Mouse (Mus musculus): ENCODE data around the gene Gdpgp1. TPM values are rescaled to one million over a fixed set of nuclear protein-coding genes. Genes with fewer than 3 reads are reported as not detected.

Gene Gdpgp1
- polyA plus RNA-seq (2015; fragmentation: Nextera tagmentation; extraction: Ambion mirVana), result 3.5 and 4.0 TPM in 2 replicates

GRCm38 (mm10) chr7:80232489-80233029 is at the start of gene Gdpgp1, which contains the start of gene Cib1:
Gdpgp1 (plus strand) TSS chr7:80232865.
Cib1 (minus strand) TSS chr7:80232813.
- under 1% methylated on average over 55 of the region's 56 CpGs for WGBS
- Histone ChIP-seq H3K4me3 (ENCODE audit: low read length) (peak within 1 kb of the TSS; percentile 70), H3K4me1 (ENCODE audit: insufficient read depth, low read length) (peaks cover 30% of the 10 kb centered on the region), H3K27me3 (ENCODE audit: insufficient read depth, low read length) (no peaks in the 10 kb centered on the region), H3K9me3 (ENCODE audit: low read length) (no peaks in the 10 kb centered on the region), H3K9ac (replicated peaks; ENCODE audit: low read length) (peak within 1 kb of the TSS; percentile 73), H3K4me2 (replicated peaks; ENCODE audit: low read depth, low read length) (peak within 1 kb of the TSS; percentile 74), H3K27ac (ENCODE audit: low read length) (peak within 1 kb of the TSS; percentile 81), H3K36me3 (ENCODE audit: insufficient read depth, low read length) (no peaks in the 10 kb centered on the region; the same call in 1 of the 2 replicates)
- ATAC-seq (ENCODE audit: low FRiP score, low TSS enrichment), result peak; percentile 100

GRCm38 (mm10) chr7:80183466-80183865 is 49.2 kb upstream of the Gdpgp1 start:
- H3K9me3 ChIP-seq (ENCODE audit: low read length), result no peaks in the 10 kb centered on the region
- ATAC-seq (ENCODE audit: low FRiP score, low TSS enrichment), result no peak
- H3K4me3 ChIP-seq (ENCODE audit: low read length), result no peak overlapping the region
- H3K9ac ChIP-seq (replicated peaks; ENCODE audit: low read length), result no peak overlapping the region
- WGBS, result 88% methylated on average over 1 of the region's 1 CpGs
- no peaks in the 10 kb centered on the region for H3K27me3 ChIP-seq (ENCODE audit: insufficient read depth, low read length)
- H3K4me2 ChIP-seq (replicated peaks; ENCODE audit: low read depth, low read length), result no peak overlapping the region
- no peaks in the 10 kb centered on the region for H3K36me3 ChIP-seq (ENCODE audit: insufficient read depth, low read length)
- no peak overlapping the region for H3K27ac ChIP-seq (ENCODE audit: low read length)
- H3K4me1 ChIP-seq (ENCODE audit: insufficient read depth, low read length), result peaks cover 28% of the 10 kb centered on the region

- Histone ChIP-seq H3K27me3 (ENCODE audit: insufficient read depth, low read length) (no peaks in the 10 kb centered on the region), H3K36me3 (ENCODE audit: insufficient read depth, low read length) (no peaks in the 10 kb centered on the region), H3K4me1 (ENCODE audit: insufficient read depth, low read length) (peaks cover 33% of the 10 kb centered on the region), H3K9me3 (ENCODE audit: low read length) (no peaks in the 10 kb centered on the region), H3K27ac (ENCODE audit: low read length) (no peak overlapping the region), H3K9ac (replicated peaks; ENCODE audit: low read length) (no peak overlapping the region), H3K4me3 (ENCODE audit: low read length) (no peak overlapping the region), H3K4me2 (replicated peaks; ENCODE audit: low read depth, low read length) (no peak overlapping the region)
- WGBS, result 52% methylated on average over 5 of the region's 5 CpGs
- no peak for ATAC-seq (ENCODE audit: low FRiP score, low TSS enrichment)
These were observed 48.7 kb upstream of the Gdpgp1 start for GRCm38 (mm10) chr7:80183969-80184368.

- WGBS, result 16% methylated on average over 4 of the region's 4 CpGs
- H3K4me2 ChIP-seq (replicated peaks; ENCODE audit: low read depth, low read length), result no peak overlapping the region
- peak overlapping the region; percentile 72 for H3K27ac ChIP-seq (ENCODE audit: low read length)
These were observed 48.1 kb upstream of the Gdpgp1 start for GRCm38 (mm10) chr7:80184551-80184950.

GRCm38 (mm10) chr7:80184968-80185367 is 47.7 kb upstream of the Gdpgp1 start:
- Histone ChIP-seq H3K27ac (ENCODE audit: low read length) (peak overlapping the region; percentile 72), H3K4me2 (replicated peaks; ENCODE audit: low read depth, low read length) (no peak overlapping the region), H3K4me1 (ENCODE audit: insufficient read depth, low read length) (peaks cover 38% of the 10 kb centered on the region), H3K36me3 (ENCODE audit: insufficient read depth, low read length) (no peaks in the 10 kb centered on the region), H3K9ac (replicated peaks; ENCODE audit: low read length) (no peak overlapping the region), H3K9me3 (ENCODE audit: low read length) (no peaks in the 10 kb centered on the region), H3K4me3 (ENCODE audit: low read length) (no peak overlapping the region), H3K27me3 (ENCODE audit: insufficient read depth, low read length) (no peaks in the 10 kb centered on the region)
- no peak for ATAC-seq (ENCODE audit: low FRiP score, low TSS enrichment)
- 52% methylated on average over 6 of the region's 6 CpGs for WGBS

More at GRCm38 (mm10) chr7:80184551-80184950, 48.1 kb upstream of the Gdpgp1 start:
- H3K36me3 ChIP-seq (ENCODE audit: insufficient read depth, low read length), result no peaks in the 10 kb centered on the region
- H3K9me3 ChIP-seq (ENCODE audit: low read length), result no peaks in the 10 kb centered on the region
- H3K4me1 ChIP-seq (ENCODE audit: insufficient read depth, low read length), result peaks cover 38% of the 10 kb centered on the region
- H3K9ac ChIP-seq (replicated peaks; ENCODE audit: low read length), result no peak overlapping the region
- no peak for ATAC-seq (ENCODE audit: low FRiP score, low TSS enrichment)
- H3K4me3 ChIP-seq (ENCODE audit: low read length), result no peak overlapping the region
- H3K27me3 ChIP-seq (ENCODE audit: insufficient read depth, low read length), result no peaks in the 10 kb centered on the region

GRCm38 (mm10) chr7:80186021-80186420 is 46.6 kb upstream of the Gdpgp1 start:
- WGBS, result 11% methylated on average over 8 of the region's 8 CpGs
- Histone ChIP-seq H3K27me3 (ENCODE audit: insufficient read depth, low read length) (no peaks in the 10 kb centered on the region), H3K9ac (replicated peaks; ENCODE audit: low read length) (peak overlapping the region; percentile 73), H3K4me2 (replicated peaks; ENCODE audit: low read depth, low read length) (peak overlapping the region; percentile 64), H3K4me1 (ENCODE audit: insufficient read depth, low read length) (peaks cover 46% of the 10 kb centered on the region), H3K27ac (ENCODE audit: low read length) (peak overlapping the region; percentile 93), H3K9me3 (ENCODE audit: low read length) (no peaks in the 10 kb centered on the region), H3K36me3 (ENCODE audit: insufficient read depth, low read length) (no peaks in the 10 kb centered on the region), H3K4me3 (ENCODE audit: low read length) (peak overlapping the region; percentile 59)
- ATAC-seq (ENCODE audit: low FRiP score, low TSS enrichment), result peak; percentile 53

- Histone ChIP-seq H3K36me3 (ENCODE audit: insufficient read depth, low read length) (no peaks in the 10 kb centered on the region), H3K4me2 (replicated peaks; ENCODE audit: low read depth, low read length) (peak within 1 kb of the TSS; percentile 64), H3K9me3 (ENCODE audit: low read length) (no peaks in the 10 kb centered on the region), H3K27ac (ENCODE audit: low read length) (peak within 1 kb of the TSS; percentile 93), H3K9ac (replicated peaks; ENCODE audit: low read length) (peak within 1 kb of the TSS; percentile 73), H3K4me3 (ENCODE audit: low read length) (peak within 1 kb of the TSS; percentile 59), H3K4me1 (ENCODE audit: insufficient read depth, low read length) (peaks cover 53% of the 10 kb centered on the region), H3K27me3 (ENCODE audit: insufficient read depth, low read length) (no peaks in the 10 kb centered on the region)
- peak; percentile 91 for ATAC-seq (ENCODE audit: low FRiP score, low TSS enrichment)
- 1% methylated on average over 44 of the region's 51 CpGs for WGBS
These were observed 46.0 kb upstream of the Gdpgp1 start, which contains the start of gene Sema4b for GRCm38 (mm10) chr7:80186531-80187296. Sema4b (plus strand) TSS chr7:80186841.

- WGBS, result 50% methylated on average over 12 of the region's 12 CpGs
- peak overlapping the region; percentile 93 for H3K27ac ChIP-seq (ENCODE audit: low read length)
- peak overlapping the region; percentile 73 for H3K9ac ChIP-seq (replicated peaks; ENCODE audit: low read length)
- H3K4me1 ChIP-seq (ENCODE audit: insufficient read depth, low read length), result peaks cover 61% of the 10 kb centered on the region
- peak overlapping the region; percentile 64 for H3K4me2 ChIP-seq (replicated peaks; ENCODE audit: low read depth, low read length)
- ATAC-seq (ENCODE audit: low FRiP score, low TSS enrichment), result no peak
- no peaks in the 10 kb centered on the region for H3K9me3 ChIP-seq (ENCODE audit: low read length)
- H3K36me3 ChIP-seq (ENCODE audit: insufficient read depth, low read length), result no peaks in the 10 kb centered on the region
- peak overlapping the region; percentile 59 for H3K4me3 ChIP-seq (ENCODE audit: low read length)
- H3K27me3 ChIP-seq (ENCODE audit: insufficient read depth, low read length), result no peaks in the 10 kb centered on the region
These were observed 45.2 kb upstream of the Gdpgp1 start for GRCm38 (mm10) chr7:80187501-80187900.

- ATAC-seq (ENCODE audit: low FRiP score, low TSS enrichment), result no peak
- Histone ChIP-seq H3K4me3 (ENCODE audit: low read length) (no peak overlapping the region), H3K27me3 (ENCODE audit: insufficient read depth, low read length) (no peaks in the 10 kb centered on the region), H3K4me1 (ENCODE audit: insufficient read depth, low read length) (peaks cover 67% of the 10 kb centered on the region), H3K4me2 (replicated peaks; ENCODE audit: low read depth, low read length) (no peak overlapping the region), H3K9ac (replicated peaks; ENCODE audit: low read length) (0 out of 2 replicates have a peak overlapping the region, but pooled peaks have one; percentile 33), H3K27ac (ENCODE audit: low read length) (peak overlapping the region; percentile 31), H3K36me3 (ENCODE audit: insufficient read depth, low read length) (no peaks in the 10 kb centered on the region), H3K9me3 (ENCODE audit: low read length) (no peaks in the 10 kb centered on the region)
- WGBS, result 67% methylated on average over 2 of the region's 2 CpGs
These were observed 44.0 kb upstream of the Gdpgp1 start for GRCm38 (mm10) chr7:80188579-80189125.

Data from kidney, embryonic 16.5 days (tissue).